Mouse (Mus musculus) embryo, embryonic 10.5 days (tissue): ENCODE measurements at regions not wholly inside any gene's neighbourhood (a gene's known extent, or its start where the extent isn't known, plus 50 kb on each side); places are given as distances from the start of the nearest gene placed in this dataset.

Experiments used
- DNase-seq: peaks from one replicate; pipeline ENCODE4 v3.0.0-alpha.2; 2015; ENCODE audit warnings: low spot score

GRCm38 (mm10) chr11:28655169-28655846 is 71.2 kb upstream of the Ccdc85a start:
- DNase-seq: no peak

DNA sequence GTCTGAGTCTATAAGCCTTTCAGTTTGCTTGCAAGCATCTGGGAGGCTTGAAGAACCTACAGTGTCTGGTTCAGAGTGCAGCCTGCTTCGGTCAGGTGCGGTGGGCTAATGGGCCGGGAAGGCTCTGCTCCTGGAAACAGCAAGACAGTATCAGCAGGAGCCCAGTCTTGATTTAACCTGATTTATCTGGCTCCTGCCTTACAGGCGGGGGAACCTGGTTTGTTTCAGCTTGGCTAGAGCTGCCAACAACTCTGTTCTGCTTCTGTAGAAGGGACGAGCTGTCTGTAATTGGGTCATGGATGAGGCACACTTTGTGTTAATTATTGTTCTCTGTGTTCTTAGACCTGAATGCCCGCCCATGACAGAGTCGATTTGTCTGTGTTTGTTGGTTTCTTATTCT is 65.3 kb upstream of the Ccdc85a start:
- no peak for DNase-seq

DNA sequence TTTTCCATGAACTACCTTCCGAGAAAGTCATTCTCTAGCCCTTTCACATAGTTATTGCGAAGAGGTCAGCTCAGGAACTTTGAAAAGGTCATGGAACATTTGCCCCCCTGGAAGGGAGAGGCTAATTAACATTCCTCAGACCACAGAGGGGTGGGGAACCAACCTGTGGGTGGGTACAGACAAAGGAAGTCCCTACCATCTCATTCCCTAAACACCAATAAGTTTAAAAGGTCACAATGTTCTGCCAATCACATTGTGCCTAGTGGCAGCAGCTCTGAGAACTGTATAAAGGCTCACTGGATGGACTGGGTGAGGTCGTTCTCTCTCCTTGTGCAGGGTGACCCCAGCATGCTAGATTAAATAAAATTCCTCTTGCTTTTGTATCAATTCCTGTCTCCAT is 64.8 kb upstream of the Ccdc85a start:
- peak; percentile 25 for DNase-seq

- DNase-seq: no peak
These were observed 55.0 kb upstream of the Ccdc85a start for GRCm38 (mm10) chr11:28639081-28639480.

- DNase-seq: peak; percentile 23
These were observed 52.6 kb upstream of the Ccdc85a start for GRCm38 (mm10) chr11:28636752-28637151.
